Mouse (Mus musculus) neural tube, embryonic 12.5 days (tissue): ENCODE measurements around the gene Ap5s1. TPM values are rescaled to one million over a fixed set of nuclear protein-coding genes. Genes with fewer than 3 reads are reported as not detected.

ENCODE experiments used
- ATAC-seq: fragments of 200-750 bp; cut with Nextera tagmentation; 2 replicates; pipeline ENCODE4 v1.8.0; 2017; ENCODE audit warnings: low read depth, mild to moderate bottlenecking, moderate TSS enrichment, moderate library complexity; ENCODE audit not compliant: low FRiP score
- H3K27ac ChIP-seq: fragments of 300-500 bp; sonication (generic); 2 replicates; pipeline ENCODE4 v1.5.1; 2016
- H3K27me3 ChIP-seq: fragments of 300-500 bp; sonication (generic); replicated peaks from 2 replicates; pipeline ENCODE4 v1.6.1; 2016; ENCODE audit warnings: mild to moderate bottlenecking
- H3K36me3 ChIP-seq: fragments of 300-500 bp; sonication (generic); 2 replicates; pipeline ENCODE4 v1.6.1; 2016; ENCODE audit warnings: mild to moderate bottlenecking
- H3K4me1 ChIP-seq: fragments of 300-500 bp; sonication (generic); 2 replicates; pipeline ENCODE4 v1.6.1; 2016
- H3K4me2 ChIP-seq: fragments of 300-500 bp; sonication (generic); replicated peaks from 2 replicates; pipeline ENCODE4 v1.6.1; 2016; ENCODE audit warnings: mild to moderate bottlenecking
- H3K4me3 ChIP-seq: fragments of 300-500 bp; sonication (generic); 2 replicates; pipeline ENCODE4 v1.5.1; 2016
- H3K9ac ChIP-seq: fragments of 300-500 bp; sonication (generic); 2 replicates; pipeline ENCODE4 v1.6.1; 2016; ENCODE audit warnings: mild to moderate bottlenecking
- H3K9me3 ChIP-seq: fragments of 300-500 bp; sonication (generic); 2 replicates; pipeline ENCODE4 v1.6.1; 2016; ENCODE audit warnings: mild to moderate bottlenecking
- WGBS: fragments of 180-500 bp; shearing (Covaris S2); methylation state at CpG from one replicate; pipeline ENCODE4 v1.1.7; 2016; 5-methylcytosine and 5-hydroxymethylcytosine counted together
- polyA plus RNA-seq: library from polyadenylated mRNA; unstranded; fragments of >200 nt; fragmentation: Nextera tagmentation; extraction: Ambion mirVana; gene quantifications from 2 replicates; pipeline ENCODE4 v1.2.1, GENCODE M21; 2016

Ap5s1 gene
- polyA plus RNA-seq, 1 experiment from 2014 or later = 36.3 TPM

DNA sequence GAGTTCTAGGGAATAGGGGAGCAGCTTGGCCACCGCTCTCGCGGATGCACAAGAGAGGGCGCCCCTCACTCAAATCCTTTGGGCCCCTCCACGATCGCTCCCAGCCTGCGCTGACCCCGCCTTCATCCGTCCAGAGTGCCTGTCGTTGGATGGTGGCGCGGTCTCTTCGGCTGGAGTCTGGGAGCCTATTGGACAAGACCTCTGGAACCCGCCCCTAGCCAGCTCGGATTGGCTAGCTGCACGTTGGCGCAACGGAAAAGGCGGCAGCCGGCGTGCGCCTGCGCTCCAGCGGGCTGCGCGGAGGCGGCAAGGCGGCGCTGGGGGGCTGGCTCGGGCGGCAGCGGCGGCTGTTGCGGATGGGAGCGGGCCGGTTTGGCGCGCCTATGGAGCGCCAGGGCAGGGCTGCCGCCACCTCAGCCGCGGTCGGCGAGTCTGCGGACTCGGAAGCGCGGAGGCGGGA, 55.4 kb downstream of the Ap5s1 start, which contains the start of gene Pank2:
Gene Pank2 (plus strand): TSS at position 283 of the 460 bp plus-strand sequence.
- H3K9me3 ChIP-seq = no peaks in the 10 kb centered on the region
- peak within 1 kb of the TSS; percentile 95 for H3K9ac ChIP-seq
- under 1% methylated on average over 49 of the region's 49 CpGs for WGBS
- H3K27me3 ChIP-seq = no peaks in the 10 kb centered on the region
- peak within 1 kb of the TSS; percentile 96 for H3K27ac ChIP-seq
- no peaks in the 10 kb centered on the region for H3K36me3 ChIP-seq
- H3K4me2 ChIP-seq = peak within 1 kb of the TSS; percentile 78
- peaks cover 14% of the 10 kb centered on the region for H3K4me1 ChIP-seq
- H3K4me3 ChIP-seq = peak within 1 kb of the TSS; percentile 95
- ATAC-seq = peak; percentile 100

Other genes with a start within 250 kb of the Ap5s1 start
- 9.6 and 11.9 TPM in 2 replicates for gene Gfra4, start 164.0 kb upstream of the Ap5s1 start, polyA plus RNA-seq
- 0.98 and 1.2 TPM in 2 replicates for gene Adam33, start 143.3 kb upstream of the Ap5s1 start, polyA plus RNA-seq
- gene Siglec1, start 120.3 kb upstream of the Ap5s1 start, polyA plus RNA-seq = 0.11 and 0.13 TPM in 2 replicates
- gene Hspa12b, start 79.8 kb upstream of the Ap5s1 start, polyA plus RNA-seq = 6.1 and 6.9 TPM in 2 replicates
- not detected in 2 replicates for gene Gm11037, start 73.6 kb upstream of the Ap5s1 start, polyA plus RNA-seq
- gene 1700037H04Rik, start 47.0 kb upstream of the Ap5s1 start, polyA plus RNA-seq = 98.8 and 104 TPM in 2 replicates
- gene Cenpb, start 27.0 kb upstream of the Ap5s1 start, polyA plus RNA-seq = 19.3 and 21.1 TPM in 2 replicates
- gene Cdc25b, start 20.1 kb upstream of the Ap5s1 start, polyA plus RNA-seq = 97.0 and 99.5 TPM in 2 replicates
- gene Spef1, start 19.8 kb upstream of the Ap5s1 start, polyA plus RNA-seq = 9.0 and 9.3 TPM in 2 replicates
- 9.5 and 10.3 TPM in 2 replicates for gene Mavs, start 27.0 kb downstream of the Ap5s1 start, polyA plus RNA-seq
- 55.3 and 56.1 TPM in 2 replicates for gene Pank2, start 55.4 kb downstream of the Ap5s1 start, polyA plus RNA-seq
- 16.5 and 18.7 TPM in 2 replicates for gene Rnf24, start 145.8 kb downstream of the Ap5s1 start, polyA plus RNA-seq